Mouse (Mus musculus) C2C12 (cell line): ENCODE measurements around the gene Gm20422. TPM values are rescaled to one million over a fixed set of nuclear protein-coding genes. Genes with fewer than 3 reads are reported as not detected.
"Not testable (repeated sequence)": the region's sequence is repeated elsewhere in the genome, so short reads cannot be mapped to it uniquely, and the experiment has no call there.

Experiments
- H3K27me3 ChIP-seq: one replicate; pipeline ENCODE4 v1.6.1; 2011; ENCODE audit not compliant: control insufficient read depth, insufficient read depth, insufficient read length
- H3K36me3 ChIP-seq: one replicate; pipeline ENCODE4 v1.6.1; 2011; ENCODE audit not compliant: control insufficient read depth, insufficient read depth
- H3K4me3 ChIP-seq: one replicate; pipeline ENCODE4 v1.5.1; 2011; ENCODE audit warnings: mild to moderate bottlenecking, control low read depth; ENCODE audit not compliant: poor library complexity, insufficient read depth, severe bottlenecking
- H3K79me2 ChIP-seq: one replicate; pipeline ENCODE4 v1.6.1; 2011; ENCODE audit not compliant: control insufficient read depth, insufficient read depth
- H3K79me3 ChIP-seq: one replicate; pipeline ENCODE4 v1.6.1; 2011; ENCODE audit warnings: low read depth, control low read depth
- H3ac ChIP-seq: one replicate; pipeline ENCODE3; 2011; ENCODE audit warnings: low read depth; ENCODE audit not compliant: control insufficient read depth, insufficient read length
- CEBPB ChIP-seq: IDR thresholded peaks from one replicate; pipeline ENCODE4 v1.6.1; 2011; ENCODE audit warnings: low read depth, mild to moderate bottlenecking, control low read depth, moderate library complexity
- CTCF ChIP-seq: IDR thresholded peaks from one replicate; pipeline ENCODE4 v1.5.1; 2011; ENCODE audit not compliant: control insufficient read depth, insufficient read depth, insufficient read length
- FOSL1 ChIP-seq: IDR thresholded peaks from one replicate; pipeline ENCODE4 v1.8.0; 2011; ENCODE audit warnings: mild to moderate bottlenecking, low read length; ENCODE audit not compliant: poor library complexity, insufficient read depth, severe bottlenecking
- MAX ChIP-seq: IDR thresholded peaks from one replicate; pipeline ENCODE4 v1.6.1; 2011; ENCODE audit warnings: mild to moderate bottlenecking, control low read depth
- MYOD1 ChIP-seq: IDR thresholded peaks from one replicate; pipeline ENCODE4 v1.6.1; 2011; ENCODE audit warnings: low read depth; ENCODE audit not compliant: control insufficient read depth, insufficient read length
- MYOG ChIP-seq: IDR thresholded peaks from one replicate; pipeline ENCODE4 v1.6.1; 2011; ENCODE audit not compliant: control insufficient read depth, insufficient read length; ENCODE audit errors: extremely low read depth
- USF1 ChIP-seq: IDR thresholded peaks from one replicate; pipeline ENCODE4 v1.6.1; 2011; ENCODE audit warnings: low read depth, mild to moderate bottlenecking, control low read depth, moderate library complexity
- polyA plus RNA-seq: library from polyadenylated mRNA; unstranded; fragments of >200 nt; fragmentation: generic; extraction: Trizol; gene quantifications from one replicate; pipeline ENCODE4 v1.2.1, GENCODE M21; 2012; ENCODE audit warnings: missing spikeins

Gm20422 gene
- polyA plus RNA-seq, 1 experiment = 0.28 TPM

- Histone ChIP-seq H3K27me3 (no peaks in the 10 kb centered on the region), H3K79me2 (peaks cover 45% of the 10 kb centered on the region), H3K79me3 (peaks cover 38% of the 10 kb centered on the region), H3ac (peak overlapping the region; percentile 99), H3K4me3 (peak overlapping the region; percentile 78), H3K36me3 (peaks cover 8% of the 10 kb centered on the region)
- TF ChIP-seq USF1 (peak; percentile 48), CTCF (no peak), MAX (peak; percentile 83), MYOD1 (peak; percentile 90)
Observed at GRCm38 (mm10) chr8:69716403-69717231, 58.1 kb downstream of the Gm20422 start.

- Histone ChIP-seq H3K4me3 (no peak overlapping the region), H3K79me2 (peaks cover 53% of the 10 kb centered on the region), H3ac (no peak overlapping the region), H3K36me3 (peaks cover 8% of the 10 kb centered on the region), H3K79me3 (peaks cover 42% of the 10 kb centered on the region), H3K27me3 (no peaks in the 10 kb centered on the region)
- TF ChIP-seq MYOD1 (no peak), FOSL1 (no peak), CTCF (no peak), USF1 (no peak), CEBPB (no peak), MAX (no peak), MYOG (no peak)
Observed at GRCm38 (mm10) chr8:69715366-69715765, 59.3 kb downstream of the Gm20422 start.

- Histone ChIP-seq H3K36me3 (peaks cover 26% of the 10 kb centered on the region), H3ac (no peak overlapping the region), H3K79me3 (peaks cover 44% of the 10 kb centered on the region), H3K79me2 (peaks cover 53% of the 10 kb centered on the region), H3K27me3 (no peaks in the 10 kb centered on the region), H3K4me3 (no peak overlapping the region)
- TF ChIP-seq USF1 (no peak), CTCF (no peak), FOSL1 (no peak), MYOD1 (no peak), CEBPB (no peak), MAX (no peak), MYOG (no peak)
Observed at GRCm38 (mm10) chr8:69713516-69713915, 61.2 kb downstream of the Gm20422 start.

GRCm38 (mm10) chr8:69710624-69711023 is 64.1 kb downstream of the Gm20422 start, which contains the start of gene Zfp869:
Gene Zfp869 (minus strand): TSS chr8:69710724.
- H3ac ChIP-seq, H3K4me3 ChIP-seq, H3K27me3 ChIP-seq: not testable (repeated sequence)
- Histone ChIP-seq H3K79me2 (peaks cover 45% of the 10 kb centered on the region), H3K79me3 (peaks cover 37% of the 10 kb centered on the region), H3K36me3 (peaks cover 54% of the 10 kb centered on the region)

- Histone ChIP-seq H3K79me3 (no peaks in the 10 kb centered on the region), H3K4me3 (no peak overlapping the region), H3ac (no peak overlapping the region), H3K79me2 (no peaks in the 10 kb centered on the region), H3K27me3 (no peaks in the 10 kb centered on the region), H3K36me3 (peaks cover 27% of the 10 kb centered on the region)
- no peak for TF ChIP-seq CTCF
- TF ChIP-seq CEBPB = no peak
- TF ChIP-seq FOSL1 = no peak
- TF ChIP-seq MYOD1 = no peak
- no peak for TF ChIP-seq MAX
Observed at GRCm38 (mm10) chr8:69701810-69702209, 72.9 kb downstream of the Gm20422 start.

Other genes with a start within 250 kb of the Gm20422 start
- gene Zfp868, start 149.3 kb downstream of the Gm20422 start, polyA plus RNA-seq = 3.5 TPM
- gene Zfp964, start 120.4 kb downstream of the Gm20422 start, polyA plus RNA-seq = 0.14 TPM
- gene Zfp869, start 64.2 kb downstream of the Gm20422 start, polyA plus RNA-seq = 5.2 TPM
- gene Zfp963, start 24.9 kb downstream of the Gm20422 start, polyA plus RNA-seq = 0.42 TPM
- gene Atp13a1, start 16.3 kb upstream of the Gm20422 start, polyA plus RNA-seq = 36.2 TPM
- gene Zfp866, start 16.3 kb upstream of the Gm20422 start, polyA plus RNA-seq = 3.9 TPM
- gene Gmip, start 33.8 kb upstream of the Gm20422 start, polyA plus RNA-seq = 6.8 TPM
- gene Lpar2, start 47.5 kb upstream of the Gm20422 start, polyA plus RNA-seq = 1.5 TPM
- gene Pbx4, start 57.6 kb upstream of the Gm20422 start, polyA plus RNA-seq = 1.6 TPM
- gene Cilp2, start 112.8 kb upstream of the Gm20422 start, polyA plus RNA-seq = 0.02 TPM
- 0.57 TPM for gene Tssk6, start 127.3 kb upstream of the Gm20422 start, polyA plus RNA-seq
- 135 TPM for gene Ndufa13, start 127.7 kb upstream of the Gm20422 start, polyA plus RNA-seq
- gene Yjefn3, start 127.8 kb upstream of the Gm20422 start, polyA plus RNA-seq = 2.6 TPM
- 59.3 TPM for gene Gatad2a, start 221.5 kb upstream of the Gm20422 start, polyA plus RNA-seq